Mouse (Mus musculus) regulatory T cell (primary cell): ENCODE data around the gene Gm20388.

ENCODE experiments used
- in situ Hi-C: fragments of 300-600 bp; cut with MboI, MseI; formaldehyde crosslinking; loops from one replicate; pipeline ENCODE4 v1.15.1; 2025; ENCODE audit warnings: high pct_unique_total_duplicates

Gene Gm20388

DNA sequence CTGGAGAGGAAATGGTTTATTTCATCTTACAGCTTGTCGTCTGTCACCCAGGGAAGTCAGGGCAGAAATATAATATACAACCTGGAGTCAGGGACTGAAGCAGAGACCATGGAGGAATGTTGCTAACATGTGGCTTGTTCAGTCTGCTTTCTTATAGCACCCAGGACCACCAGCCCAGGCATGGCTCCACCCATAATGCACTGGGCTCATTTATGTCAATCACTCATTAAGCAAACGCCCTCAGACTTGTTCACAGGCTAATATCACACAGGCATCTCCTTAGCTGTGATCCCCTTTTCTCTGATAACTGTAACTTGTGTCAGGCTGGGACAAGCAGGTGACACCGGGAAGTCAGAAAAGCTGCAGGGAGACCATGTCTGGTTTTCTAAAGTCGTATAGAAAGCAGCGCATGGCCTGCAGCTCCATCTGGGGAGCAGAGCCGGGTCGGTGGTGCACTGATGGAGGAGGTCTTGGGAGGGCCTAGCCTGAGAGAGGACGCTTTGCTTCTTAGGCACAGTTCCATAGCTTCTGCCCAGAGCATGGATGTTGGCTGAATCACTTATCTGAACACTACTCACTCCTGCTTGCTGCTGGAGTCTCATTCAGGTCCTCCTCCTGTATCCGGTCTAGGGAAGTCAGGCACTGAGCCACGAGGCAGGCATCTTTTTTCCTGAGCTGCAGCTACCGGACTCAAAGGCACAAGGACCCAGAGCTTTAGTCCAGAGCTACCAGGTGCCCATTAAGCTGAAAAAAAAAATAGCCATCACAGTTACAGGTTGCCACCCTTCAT is 1252.5 kb downstream of the Gm20388 start:
- in situ Hi-C loops: no loop called here

DNA sequence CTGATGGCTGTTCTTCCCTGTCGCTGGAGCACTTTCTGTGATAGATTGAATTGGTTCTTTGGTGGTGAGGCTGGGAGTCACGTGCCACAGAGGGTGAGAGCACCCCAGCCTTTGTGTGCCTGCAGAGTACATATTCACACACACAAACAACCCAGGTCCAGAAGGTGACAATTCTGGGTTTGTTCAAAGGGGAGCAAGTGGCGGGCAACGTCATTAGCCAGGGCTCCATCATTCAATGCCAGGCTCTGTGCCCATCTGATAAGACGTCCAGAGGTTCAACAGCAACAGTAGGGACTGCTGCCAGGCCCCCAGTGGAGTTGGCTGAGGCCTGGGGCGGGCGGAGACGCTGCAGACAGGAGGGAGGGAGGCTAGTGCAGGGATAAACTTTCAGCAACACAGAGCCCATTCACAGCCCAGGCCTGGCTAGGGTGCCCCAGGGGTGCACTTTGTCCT is 1253.4 kb downstream of the Gm20388 start:
- in situ Hi-C loops: no loop called here

DNA sequence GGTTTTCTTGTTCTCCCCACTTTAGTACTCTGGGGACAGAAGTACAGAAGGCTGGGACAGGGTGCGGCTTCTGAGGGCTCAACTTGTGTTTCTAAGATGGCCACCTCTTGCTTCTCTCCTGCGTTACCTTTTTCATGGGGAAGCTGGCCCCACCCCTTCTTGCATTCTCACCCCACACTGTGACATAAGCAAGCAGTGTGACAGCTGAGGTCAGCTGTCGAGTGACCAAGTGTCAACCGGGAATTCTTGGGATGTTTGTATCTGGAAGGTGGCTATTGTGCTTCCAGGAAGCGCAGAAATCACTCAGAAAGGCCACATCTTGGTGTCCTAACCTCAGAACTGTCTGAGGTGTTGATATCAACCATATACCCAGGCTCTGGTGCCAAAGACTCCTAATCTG is 1257.4 kb downstream of the Gm20388 start:
- in situ Hi-C loops: no loop called here

DNA sequence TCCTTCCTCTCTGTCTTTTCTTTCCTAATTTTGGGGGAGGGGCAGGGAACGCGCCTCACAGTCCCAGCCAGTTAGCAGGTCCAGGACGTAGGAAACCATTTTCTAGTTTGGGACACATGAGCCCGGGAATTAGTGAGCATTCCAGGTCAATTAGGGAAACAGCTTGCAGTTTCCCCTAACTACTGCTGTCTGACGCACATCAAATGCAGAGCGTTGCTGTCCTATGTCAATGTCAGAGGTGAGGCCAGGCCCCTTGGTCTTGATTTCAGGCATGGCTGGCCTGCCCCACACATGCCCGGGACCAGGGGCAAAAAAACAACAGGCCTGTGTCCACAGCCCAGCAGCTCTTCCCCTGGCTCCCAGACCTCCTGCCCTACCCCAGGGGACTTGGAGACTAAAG is 1259.5 kb downstream of the Gm20388 start:
- in situ Hi-C loops: no loop called here

DNA sequence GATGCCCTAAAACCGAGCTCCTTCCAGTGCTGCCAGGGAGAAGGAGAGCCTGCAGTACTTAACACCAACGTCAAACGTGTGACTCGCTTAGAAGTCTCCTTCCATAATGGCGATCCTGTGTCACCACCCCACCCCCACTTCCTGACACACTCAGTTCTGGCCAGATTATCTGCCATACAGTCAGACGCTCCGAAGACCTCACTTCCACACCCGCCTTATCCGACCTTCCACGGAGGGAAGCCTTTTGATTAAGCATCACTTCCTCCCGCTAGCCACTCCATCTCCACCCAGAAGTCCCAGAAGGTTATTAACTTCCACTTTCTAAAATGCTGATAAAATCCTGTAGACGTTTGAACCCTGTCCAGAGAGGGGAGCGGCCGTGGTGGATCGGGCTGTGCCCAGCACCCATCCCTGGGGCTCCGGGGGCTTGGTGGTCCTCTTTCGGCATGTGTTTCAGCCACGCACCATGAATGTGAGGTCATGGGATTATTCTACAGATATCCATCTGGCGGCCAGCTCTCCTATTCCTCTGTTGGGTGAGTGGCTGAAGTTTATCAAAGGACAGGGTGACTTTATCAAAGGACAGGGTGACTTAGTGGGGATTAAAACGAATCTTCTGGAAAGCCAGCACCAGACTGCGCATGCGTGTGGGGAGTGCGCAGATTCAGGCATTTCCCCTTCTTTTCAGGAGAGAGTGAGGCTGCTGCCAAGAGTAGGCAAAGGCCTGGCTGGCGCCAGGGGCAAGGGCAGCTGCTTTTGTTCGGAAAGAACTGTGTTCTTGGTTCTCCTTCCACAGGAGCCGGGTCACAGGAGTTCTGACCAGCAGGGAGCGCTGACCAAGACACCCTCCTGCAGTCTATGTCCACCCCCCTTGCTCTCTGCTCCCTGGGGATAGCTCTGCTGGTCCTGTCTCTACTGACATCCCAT is 1260.2 kb downstream of the Gm20388 start:
- in situ Hi-C loops: no loop called here

DNA sequence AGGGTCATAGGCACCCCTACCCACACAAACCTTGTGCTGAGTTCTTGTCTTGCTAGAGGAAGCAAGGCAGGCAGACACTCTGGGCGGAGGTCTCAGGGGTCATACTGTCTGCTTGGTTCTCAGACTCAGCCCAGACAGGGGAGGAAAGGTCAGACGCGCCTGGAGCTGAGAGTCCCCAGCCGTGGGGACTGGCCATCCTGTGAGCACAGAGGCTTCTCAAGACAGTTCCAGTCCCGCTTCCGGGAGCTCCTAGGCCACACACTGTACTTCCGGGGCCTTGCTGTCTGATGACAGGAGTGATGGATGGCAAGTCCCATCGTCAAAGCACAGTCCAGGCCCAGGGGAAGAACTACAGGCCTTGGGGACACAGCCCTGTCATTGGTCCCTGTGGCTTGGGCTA is 1261.9 kb downstream of the Gm20388 start:
- in situ Hi-C loops: no loop called here

DNA sequence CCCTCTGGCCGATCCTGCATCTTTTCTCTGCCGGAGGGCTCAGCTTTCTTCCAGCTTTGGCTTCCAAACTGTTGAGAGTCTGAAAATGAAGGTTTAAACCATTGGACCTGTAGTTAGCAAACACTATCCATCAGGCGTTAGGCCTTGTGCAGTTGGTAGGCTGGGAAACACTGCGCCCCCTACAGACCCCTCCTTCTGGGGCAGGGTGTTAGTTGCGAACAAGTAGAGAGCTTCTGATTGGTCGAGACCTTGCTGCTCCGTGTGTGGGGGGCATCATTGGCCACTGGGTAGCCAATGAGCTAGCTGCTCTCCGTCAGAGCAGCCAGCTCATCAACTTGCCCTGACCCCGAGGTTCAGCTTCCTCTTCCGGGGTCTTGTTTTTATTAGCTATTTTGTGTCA is 1263.5 kb downstream of the Gm20388 start:
- in situ Hi-C loops: no loop called here

DNA sequence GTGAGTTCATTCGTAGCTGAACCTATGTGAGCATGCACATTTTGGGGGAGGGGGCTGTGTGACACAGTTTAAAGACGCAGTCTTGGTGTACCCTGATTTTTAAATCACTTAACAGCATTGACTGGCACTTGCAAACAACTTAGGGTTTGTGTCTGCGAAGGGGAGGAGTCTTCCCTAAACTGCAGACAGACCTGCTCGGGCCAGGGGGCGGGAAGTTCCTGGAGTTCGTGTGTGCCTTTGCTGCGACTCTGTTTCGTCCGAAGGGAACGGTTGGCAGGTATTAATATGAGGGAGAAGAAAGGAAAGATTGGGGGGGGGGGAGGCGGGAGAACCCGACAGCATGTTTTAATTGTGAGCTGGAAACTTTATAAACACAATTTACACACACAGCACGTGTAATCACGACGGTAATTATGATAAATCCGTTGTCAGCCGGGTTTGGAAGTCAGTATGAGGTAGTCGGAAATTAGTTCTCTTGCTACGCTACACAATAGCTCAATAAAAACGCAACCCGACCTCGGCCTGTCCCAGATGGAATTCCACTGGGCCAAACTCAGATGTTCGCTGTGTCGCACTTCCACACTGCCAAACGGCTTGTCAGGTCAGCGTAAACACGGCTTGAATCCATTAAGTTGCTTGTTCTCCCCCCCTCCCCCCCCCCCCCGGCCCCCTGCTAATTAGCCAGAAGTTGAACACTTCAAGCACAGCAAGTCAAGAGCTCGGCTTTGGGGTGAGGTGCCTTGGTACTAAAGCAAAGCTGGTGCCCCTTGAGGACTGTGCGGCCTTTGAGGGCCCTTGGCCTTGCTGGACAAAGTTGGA is 1264.3 kb downstream of the Gm20388 start:
- in situ Hi-C loops: no loop called here

DNA sequence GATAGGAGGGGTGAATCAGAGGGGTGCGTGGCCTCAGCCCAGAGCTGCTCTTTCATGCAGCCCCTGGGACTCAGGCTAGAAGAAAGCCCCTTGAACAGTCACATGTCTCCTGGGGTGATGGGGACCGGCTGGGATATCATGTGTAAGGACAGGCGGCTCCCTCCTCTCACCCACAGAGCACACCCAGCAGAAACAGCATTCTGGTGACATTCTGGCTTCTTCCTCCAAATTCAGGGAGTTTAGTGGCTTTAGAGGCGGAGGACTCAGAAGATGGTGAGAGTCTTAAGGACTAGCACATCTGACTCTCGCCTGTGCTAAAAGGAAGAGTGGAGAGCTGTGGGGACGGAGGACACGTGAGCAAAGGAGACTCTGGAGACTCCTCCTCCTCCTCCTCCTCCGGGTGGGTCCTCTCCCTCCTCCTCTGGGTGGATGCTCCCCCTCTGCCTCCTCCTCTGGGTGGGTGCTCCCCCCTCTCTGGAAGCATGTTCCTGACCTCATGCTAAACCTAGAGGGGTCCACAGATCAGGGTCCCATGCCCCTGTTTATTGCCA is 1265.0 kb downstream of the Gm20388 start:
- in situ Hi-C loops: no loop called here

DNA sequence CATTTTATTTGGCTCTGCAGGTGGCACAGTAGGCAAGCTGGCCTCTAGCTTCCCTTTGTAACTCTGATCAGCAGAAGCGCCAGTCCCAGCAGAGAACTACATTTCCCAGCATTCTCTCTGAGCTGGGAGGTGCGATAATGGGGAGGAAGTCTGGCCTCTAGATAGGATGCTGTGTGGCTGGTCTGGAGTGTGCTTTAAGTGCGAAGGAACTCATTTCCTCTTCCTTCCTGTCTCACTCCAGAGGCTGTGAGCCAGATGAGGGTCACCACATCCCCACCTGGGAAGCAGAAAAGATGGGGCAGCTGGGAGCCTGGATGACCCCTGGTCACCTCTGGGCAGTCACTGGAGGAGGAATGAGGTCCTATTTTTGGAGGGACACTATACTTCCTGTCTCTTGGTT is 1265.7 kb downstream of the Gm20388 start:
- in situ Hi-C loops: no loop called here

DNA sequence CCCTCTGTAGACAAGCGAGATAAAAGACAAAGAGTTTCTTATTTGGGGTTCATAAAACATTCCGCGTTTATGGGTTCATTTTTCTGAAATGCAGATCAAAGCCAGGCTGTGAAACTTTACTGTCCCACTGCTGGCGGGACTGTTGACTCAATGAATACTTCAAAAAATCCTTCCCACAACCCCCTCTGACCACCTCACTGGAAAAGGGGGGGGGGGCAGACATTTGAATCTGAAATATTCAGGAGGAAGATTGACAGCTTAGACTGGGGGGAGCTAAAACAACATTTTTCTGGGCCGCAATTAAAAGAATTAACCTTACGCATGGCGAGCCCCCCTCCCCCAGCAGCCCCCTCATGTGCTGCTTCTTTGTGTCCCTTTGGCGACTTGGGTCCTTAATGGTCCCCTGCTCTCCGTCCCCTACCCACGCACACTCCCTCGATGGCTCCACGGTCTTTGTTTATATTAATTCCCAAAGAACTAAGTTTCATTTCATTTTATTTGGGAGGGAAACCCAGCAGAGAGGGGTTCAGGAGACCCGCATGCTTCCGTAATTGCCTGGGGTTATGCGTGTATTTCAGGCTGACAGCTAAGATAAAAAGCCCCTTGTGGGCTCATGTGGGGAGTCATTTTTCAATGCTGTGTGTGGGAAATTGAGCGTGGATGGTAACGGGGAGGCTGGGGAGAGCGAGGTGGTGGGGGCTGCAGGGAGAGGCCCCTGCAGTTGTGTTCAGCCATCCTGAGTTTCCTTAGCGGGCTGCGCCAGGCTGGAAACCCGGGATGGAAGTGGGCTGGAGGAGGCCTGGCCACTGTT is 1270.0 kb downstream of the Gm20388 start:
- in situ Hi-C loops: no loop called here

DNA sequence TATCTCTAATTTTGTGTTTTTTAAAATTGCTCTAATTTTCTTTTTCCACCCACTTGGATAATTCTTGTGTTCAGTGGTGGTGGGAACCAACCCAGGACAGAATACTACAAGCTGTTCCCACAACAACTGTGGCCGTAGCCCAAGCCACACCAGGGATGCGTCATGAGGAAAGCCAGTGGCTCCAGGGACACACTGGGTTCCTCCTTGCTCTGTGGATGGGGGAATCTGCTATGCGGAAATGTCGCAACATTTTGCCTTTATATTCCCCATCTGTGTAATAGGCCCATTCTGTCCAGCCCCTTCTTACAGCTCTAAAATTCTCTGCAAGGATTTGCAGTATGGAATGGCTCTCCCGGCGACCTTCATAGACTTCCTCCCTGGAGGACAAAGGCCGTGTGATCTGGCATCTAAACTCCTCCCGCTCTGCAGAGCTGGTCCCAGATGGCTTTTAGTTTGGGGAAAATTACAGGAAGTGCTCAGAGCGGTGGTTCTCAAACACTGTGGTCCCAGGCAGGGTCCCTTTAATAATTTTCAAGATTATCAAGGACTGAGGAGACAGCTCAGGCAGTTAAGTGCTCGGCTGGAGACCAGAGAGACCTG is 1270.7 kb downstream of the Gm20388 start:
- in situ Hi-C loops: no loop called here

DNA sequence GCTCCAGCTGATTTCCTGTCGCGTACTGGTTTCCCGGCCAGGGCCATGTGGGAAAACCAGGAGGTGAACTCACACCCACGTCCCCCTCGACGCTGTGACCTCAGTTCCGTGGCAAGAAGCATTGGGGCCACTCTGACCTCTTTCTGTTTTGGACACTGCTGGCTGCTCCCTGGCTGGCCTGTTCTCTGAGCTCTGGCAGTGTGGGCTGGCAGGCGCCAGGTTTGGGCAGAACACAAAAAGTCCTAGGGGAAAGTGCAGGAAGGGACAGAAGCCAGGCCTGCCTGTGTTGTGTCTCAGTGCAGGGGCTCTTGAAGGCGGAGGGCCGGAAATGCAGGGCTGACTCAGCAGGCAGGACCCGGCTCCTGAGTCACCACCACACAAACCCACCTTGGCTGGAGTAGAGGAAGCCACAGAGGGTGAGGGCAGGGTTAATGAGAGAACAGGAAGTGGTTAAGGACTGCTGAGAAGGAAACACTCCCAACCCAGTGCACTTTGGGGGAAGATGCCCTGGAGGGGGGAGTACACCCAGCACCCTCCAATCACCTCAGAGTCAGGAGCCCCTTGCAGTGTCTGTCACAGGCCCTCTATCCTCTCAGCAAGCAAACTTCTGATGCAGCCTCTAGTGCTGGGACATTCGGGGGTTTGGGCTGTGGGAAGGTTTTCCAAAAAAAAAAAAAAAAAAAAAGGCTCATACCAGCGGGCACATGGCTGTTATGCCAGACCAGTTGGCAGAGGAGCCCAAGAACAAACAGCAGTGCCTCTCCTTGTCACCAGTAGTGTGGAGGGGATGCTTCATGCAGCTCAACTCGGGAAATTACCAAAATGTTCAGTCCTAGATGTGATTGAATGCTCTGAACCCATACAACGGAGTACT is 1277.1 kb downstream of the Gm20388 start:
- in situ Hi-C loops: no loop called here

DNA sequence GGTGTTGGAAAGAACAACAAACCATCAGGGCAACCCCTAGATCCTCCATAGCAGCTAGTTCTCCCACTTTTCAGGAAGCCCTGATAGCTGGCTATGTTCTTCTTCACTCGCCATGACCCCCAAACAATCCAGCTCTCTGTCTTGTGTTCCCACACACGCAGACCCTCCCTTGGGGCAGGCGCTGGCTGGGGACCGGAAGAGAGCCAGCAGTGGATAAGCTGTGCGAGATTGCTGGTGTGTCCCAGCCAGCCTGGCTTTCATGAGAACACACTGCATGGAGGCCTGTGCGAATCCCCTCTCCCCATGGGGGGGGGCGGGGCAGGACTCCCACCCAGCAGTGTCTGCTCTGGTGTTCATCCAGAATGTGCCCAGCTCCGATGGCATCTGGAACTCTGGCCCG is 1278.4 kb downstream of the Gm20388 start:
- in situ Hi-C loops: no loop called here

DNA sequence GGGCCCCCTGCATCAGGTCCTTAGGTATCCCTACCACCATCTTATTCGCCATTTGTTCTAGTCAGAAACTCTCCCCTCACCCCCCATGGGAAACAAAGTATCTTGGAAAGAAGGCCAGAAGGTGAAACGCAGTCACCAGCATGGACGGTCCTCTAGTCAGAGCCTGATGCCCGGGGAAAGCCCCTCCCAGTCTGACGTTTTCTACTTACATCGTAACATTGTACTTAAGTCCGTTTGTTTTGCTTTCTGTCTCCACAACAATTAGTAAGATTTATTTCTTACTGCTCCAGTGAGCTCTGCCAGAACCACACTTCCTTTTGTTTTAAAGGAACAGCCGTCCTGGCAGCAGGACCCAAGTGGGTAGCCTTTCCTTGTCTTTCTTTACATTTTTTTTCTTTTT is 1281.8 kb downstream of the Gm20388 start:
- in situ Hi-C loops: no loop called here

DNA sequence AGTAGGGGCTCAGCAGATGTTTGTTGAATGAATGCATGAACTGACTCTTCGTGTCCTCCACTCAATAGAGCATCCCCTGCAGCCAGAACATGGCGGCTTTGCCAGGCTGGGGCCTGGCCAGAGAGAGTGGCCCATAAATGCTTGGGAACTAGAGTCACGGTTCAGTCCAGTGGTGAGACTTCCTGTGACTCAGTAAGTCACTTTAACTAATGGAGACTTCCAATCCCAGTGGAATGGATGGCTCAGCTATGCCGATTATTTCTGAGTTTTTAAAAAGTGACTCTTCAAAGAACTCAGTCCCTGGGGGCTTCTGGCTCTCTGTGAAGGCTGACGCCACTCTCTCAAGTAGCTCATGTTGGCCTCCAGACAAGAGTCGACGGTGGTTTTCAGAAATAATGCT is 1285.3 kb downstream of the Gm20388 start:
- in situ Hi-C loops: no loop called here

DNA sequence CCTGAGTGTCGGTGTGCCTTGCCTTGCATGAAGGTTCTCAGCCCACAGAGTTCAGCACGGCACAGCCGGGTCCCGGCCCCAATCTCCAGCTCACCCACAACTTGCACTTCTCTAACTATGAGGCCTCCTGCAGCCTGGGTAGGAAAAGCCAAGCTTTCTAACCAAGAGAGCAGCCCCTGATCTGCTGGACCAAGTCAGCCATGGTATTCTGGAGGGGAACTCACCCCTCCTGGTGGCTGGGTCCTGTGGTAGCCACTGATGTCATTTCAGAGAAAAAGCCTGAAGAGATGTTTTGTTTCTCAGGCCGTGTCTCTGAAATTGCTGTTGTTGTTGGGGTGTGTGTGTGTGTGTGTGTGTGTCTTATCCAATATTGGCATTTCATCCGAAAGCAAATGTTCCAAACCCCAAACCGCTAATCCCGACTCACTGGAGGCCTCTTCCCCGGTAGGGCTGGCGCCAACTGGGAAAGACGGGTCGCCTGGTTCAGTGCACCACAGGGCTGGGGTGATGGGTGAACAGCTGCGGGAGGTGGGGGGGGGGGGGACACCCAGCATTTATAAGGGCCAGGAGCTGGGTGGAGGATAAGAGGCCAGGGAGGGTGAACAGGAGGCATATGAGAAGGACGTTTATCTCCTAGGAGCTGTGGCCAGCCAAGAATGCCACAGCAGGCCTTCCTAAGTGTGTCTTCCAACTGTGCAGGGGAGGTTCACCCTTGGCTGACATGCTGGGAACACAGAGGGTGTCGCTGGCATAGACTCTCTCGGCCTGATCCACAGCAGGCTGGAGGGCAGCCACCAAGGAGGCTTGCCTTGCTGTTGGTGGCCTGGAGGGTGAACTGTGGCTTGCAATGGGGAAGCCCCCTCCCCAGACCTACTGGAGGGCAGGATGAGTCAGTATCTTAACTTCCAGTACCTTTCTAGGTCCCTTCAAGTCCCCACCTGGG is 1286.4 kb downstream of the Gm20388 start:
- in situ Hi-C loops: no loop called here

DNA sequence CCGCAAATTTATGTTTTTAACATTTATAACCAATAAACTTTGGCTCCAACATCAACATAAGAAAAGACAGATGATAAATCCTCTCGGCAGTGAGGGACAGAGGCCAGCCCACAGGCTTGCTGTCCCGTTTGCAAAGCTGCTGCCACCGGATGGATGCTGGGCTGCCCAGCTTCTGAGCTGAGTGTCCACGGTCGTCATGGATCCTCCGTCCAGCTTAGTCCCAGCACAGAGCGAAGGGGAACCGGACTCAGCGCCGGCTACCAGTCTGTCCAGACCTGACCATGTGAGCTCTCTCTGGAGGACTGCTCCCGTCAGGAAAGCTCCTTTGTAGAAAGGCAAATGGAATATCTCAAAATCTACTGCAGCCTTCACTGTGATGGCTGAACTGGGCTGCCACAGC is 1289.4 kb downstream of the Gm20388 start:
- in situ Hi-C loops: no loop called here
